Mouse (Mus musculus) urinary bladder, postnatal 36 days (tissue): Measurements from ENCODE around the gene Layn.

Experiments used
- DNase-seq, 2 experiments: peaks; one replicate each; pipeline ENCODE4 v3.0.0; 2022; ENCODE audit warnings: low spot score in 2 of 2, mixed read lengths in 1 of 2

The Layn gene

DNA sequence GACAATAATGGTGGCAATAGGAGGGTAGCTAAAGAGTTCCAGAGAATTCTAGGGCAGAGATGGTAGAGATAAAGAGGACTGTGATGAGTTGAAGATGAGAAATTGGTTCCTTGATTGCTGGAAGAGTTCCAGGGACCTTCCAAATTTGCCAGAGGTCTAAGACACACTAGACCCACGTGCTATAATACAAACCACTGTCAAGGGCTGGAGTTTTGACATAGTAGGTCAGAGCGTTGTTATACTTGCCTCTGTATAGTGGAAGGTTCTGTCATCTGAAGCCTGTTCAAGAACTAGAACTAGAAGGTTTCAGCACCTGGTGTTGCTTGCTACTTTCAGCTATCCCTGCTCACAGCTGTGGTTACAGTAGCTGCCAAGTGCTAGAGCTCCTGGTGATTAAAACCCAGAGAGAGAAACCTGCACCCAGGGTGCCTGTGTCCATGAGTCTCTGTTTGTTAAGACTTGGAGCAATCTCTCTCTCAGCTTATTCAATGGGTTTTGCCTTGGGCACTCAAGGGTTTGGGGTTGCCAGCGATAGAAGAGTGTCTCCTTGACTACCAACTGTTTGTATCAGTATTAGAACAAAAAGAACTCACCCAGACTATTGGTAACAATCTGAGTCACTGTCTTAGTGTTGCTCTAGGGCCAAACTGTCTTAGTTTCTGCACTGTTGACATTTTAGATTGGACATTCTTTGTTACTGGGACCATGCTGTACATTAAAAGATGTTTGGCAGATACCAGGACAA lies 43.9 kb downstream of the Layn start:
- DNase-seq = no peak

DNA sequence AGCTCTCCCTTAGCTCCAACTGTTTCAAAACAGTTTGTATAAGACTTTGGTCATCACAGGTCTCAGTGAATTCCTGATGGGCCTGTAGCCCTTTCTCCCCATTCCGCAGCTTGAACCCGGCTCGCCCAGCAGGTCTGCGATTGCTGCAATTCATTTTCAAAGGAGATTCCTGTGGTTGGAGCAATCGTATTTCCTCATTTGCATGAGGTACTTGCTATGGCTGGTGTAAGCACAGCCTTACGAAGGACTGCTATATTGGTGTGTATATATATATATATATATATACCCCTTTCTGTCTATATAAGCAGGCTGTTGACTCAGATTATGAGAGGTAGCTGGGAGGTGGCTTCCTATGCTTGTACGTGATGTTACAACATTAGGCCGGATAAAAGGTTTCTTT lies 44.6 kb downstream of the Layn start:
- DNase-seq = no peak

DNA sequence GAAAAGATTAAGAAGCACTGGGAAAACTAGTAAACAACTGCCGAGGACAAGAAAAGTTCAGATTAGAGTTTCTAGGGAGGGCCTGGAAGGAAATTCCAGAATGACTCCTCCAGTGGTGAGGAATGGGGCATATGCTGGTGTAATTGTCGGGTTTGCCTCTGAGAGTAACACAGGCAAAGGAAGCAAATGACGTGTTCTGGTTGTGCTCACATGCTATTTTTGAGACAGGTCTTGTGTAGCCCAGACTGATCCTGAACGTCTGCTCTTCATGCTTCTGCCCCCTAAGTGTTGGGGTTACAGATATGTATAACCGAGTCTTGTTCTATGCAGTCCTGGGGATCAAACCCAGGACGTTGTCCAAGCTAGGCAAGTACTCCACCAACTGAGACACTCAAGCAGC lies 45.3 kb downstream of the Layn start:
- no peak for DNase-seq

DNA sequence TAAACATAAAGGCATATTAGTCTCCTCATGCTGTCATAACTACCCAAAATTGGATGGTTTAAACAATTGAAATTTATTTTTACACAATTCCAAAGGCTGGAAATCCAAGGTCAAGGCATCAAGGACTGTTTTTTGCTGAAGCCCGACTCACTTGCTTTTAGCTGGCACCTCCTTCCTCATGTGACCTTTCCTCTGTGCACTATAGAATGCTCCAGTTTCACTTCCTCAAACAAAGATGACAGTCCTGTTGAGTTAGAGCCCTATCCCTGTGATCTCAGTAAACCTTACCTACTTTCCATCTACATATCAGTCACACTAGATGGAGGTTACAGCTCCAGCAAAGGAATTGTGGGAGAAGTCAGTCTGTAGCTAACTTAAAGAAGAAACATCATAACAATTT lies 46.7 kb downstream of the Layn start:
- no peak for DNase-seq

DNA sequence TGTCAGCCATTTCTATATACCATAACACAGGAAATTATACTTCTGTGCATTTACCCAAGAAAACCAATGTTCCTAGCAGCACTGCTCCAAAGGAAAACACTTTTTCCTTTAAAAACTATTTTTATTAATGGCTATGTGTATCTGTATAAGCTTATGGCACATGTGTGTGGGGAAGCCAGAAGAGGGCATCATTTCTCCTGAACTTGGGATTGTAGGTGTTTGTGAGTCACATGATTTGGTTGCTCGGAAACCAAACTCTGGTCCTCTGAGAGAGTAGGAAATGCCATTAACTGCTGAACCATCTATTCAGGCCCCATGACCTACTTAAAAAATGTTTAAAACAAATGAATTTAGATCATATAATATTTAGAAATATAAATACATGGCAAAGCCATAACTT lies 49.9 kb downstream of the Layn start:
- no peak for DNase-seq

DNA sequence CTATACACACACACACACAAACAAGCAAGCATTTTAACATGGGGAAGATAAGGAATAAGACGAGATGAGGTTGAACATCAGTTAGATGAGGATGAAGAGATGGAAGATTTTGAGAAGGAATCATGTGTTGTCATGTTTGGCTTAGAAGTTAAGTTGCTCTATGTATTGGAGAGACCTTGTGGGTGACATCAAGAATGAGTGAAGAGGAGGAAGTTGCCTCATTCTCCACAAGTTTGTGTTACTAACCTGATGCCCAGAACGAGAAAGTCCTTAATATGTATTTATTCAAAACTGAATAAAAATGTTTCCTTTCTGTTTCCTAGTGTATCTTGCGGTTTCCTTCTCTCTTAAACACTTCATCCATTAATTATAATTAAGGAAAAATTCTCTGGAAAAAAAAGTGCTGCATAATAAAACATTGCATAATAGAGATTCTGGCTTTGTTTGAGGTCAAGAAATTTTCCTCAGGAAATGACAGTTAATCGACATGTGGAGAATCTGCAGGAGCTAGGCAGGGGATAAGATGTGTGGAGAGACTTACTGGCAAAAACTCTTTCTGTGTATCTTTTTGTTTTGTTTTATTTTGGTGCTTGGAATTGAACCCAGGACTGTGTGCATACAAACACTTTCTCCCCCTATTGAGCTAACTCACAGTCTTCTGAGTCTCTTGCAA lies 55.6 kb downstream of the Layn start:
- no peak for DNase-seq

DNA sequence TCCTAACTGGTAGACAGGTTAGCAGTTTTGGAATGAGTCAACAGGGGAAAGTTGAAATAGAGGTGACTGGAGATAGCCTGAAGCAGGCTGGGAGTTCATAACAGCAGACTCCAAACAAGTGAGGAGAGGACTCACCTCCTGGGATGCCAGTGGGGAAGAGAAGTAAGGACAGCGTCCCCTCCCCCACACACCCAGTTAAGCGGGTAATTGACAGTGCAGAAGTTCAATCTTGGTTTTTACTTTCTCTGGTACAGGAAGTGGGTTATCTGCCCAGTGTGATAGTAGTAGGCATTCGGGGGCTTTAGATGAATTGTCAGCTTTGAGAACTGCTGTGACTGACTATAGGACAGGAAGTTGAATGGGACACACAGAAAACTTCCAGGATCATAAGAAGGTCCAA lies 56.5 kb downstream of the Layn start:
- no peak for DNase-seq

DNA sequence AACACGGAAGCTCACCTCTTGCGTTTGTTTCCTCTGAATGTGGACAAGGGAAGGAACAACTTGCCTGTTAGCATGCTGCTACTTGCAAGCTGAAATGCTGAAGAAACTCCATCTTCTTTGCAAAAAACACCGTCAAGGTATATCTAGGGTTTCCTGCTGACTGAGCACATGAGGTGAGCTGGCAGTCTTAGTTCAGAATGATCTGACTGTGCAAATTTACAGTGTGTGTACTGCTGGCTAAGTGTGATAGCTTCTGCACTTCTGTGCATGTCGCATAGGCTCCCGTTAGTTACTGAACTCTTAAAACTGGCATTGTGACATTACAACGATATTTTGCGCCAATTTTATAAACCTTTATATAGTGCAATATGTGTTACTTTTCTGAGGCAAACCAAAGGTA lies 57.2 kb downstream of the Layn start:
- DNase-seq = no peak

DNA sequence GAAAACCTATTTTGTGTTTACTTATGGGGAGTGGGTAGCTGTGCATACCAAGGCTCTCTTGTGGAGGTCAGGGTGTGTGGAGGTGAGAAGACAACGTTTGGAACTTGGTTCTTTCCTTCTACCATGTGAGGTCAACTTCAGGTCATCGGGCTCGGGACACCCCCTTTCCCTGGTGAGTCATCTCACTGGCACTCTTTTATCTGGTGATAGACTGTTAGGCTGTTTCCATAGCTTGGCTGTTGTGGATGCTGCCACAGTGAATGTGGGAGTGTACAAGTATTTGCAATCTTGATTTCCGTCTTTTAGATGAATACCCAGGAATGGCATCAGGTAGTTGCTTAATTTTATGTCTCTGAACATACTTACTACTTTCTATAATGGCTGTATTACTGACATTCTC lies 61.2 kb downstream of the Layn start:
- DNase-seq = peak in 1 of 2 experiments; percentile 34

DNA sequence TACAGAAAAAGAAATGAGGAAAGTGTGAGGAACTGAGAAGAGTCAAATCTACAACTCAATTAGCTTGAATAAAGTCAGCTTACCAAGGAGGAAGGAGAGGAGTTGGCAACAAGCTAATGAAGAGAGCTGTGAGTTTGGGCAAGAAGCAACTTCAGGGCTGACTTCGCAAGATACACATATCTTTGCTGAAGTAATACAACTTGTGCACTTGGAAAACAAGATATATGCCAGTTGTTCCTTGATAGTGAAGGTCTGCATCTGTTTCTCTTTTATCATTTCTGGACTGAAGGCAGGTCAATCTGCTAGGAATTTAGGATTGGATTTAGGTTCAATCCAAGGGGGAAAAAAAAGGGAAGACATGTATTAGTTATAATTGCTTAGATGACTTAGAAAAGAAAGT lies 63.2 kb downstream of the Layn start:
- DNase-seq = no peak

DNA sequence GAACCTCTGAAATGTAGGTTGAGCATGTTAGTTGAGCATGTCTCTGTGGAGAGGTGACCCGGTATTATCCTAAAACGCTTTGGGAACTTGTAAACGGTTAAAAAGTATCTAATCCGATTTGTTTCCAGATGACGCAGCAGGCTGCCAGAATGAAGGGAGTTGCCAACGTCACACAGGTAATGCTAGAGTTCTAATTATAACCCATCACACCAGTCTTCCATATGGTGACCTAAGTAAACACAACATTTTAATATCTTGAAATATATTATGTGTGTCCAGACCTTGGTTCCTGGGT lies 67.3 kb downstream of the Layn start:
- DNase-seq = no peak

DNA sequence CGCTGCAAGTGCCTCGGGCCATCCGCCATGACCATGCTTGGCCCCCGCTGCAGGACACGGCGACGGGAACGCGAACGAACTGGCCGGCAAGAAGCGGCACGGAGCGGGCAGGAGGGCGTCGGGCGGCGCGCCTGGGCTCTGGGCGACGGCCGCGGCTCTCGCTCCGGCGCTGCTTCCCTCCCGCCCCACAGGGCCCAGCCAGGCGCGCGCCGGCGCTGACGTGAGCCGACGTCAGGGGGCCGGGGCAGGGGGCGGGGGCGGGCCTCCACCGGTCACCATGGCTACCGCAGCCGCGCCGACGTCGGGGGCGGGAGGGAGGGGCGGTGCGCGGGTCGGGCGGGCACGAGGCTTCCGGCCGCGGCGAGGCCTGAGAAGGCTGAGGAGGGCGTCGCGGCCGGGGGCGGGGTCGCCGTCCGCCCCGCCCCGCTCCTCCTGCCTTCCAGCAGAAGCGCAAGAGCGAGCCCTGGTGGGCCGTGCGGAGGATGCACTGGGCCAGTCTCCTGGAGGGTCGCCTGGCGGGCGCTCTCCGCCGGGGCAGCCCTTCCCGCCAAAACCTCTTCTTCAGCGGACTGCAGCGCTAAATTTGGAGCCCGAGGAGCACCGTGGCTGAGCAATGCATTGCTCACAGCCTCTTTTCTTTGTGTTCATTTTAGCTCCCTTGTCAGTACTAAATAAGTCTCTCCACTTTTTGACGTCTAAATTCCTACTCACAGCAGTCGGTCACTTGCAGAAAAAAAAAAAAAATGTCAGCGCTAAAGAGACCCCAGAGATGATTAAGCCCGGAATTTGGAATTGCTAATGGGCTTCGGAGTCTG lies 67.8 kb downstream of the Layn start, which contains the start of gene Sik2:
TSS of gene Sik2 (minus strand) at position 233 of the 815 bp plus-strand sequence.
- peak; percentile 80 to 89 for DNase-seq

DNA sequence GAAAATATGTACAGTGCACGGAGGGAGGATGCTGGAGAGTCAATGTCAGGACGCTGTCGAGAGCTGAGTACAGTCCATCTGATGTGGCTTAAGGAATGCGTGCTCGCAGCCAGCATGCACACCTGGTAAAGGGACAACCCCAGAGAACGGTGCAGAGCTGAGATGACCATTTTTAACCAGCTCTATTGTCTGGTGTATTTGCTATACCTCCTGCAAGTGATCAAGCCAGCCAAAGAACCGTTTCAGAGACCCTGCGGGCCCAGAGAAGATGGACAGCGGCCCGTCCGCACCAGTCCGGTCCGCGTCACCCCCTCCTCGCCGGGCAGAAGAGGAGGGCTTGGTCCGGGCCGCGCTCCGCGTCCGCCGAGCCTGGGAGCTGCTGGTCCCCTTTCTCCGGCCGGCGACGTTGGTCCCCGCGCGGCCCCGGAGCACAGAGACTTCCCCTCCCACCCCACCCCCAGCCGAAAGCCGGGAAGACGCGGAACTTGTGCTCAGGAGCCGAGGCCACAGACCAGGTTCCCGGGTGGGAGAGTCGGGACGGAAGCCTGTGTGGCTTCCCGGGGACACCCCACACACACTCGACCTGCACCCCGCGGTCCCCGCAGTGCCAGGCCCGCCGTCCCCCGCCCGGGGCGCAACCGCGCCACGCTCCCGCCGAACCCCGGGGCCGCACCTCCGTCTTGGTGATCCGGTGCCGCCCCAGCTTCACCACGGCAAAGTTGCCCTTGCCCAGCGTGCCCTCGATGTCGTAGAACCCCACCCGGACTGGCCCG lies 68.6 kb downstream of the Layn start:
- peak in 1 of 2 experiments; percentile 18 for DNase-seq

DNA sequence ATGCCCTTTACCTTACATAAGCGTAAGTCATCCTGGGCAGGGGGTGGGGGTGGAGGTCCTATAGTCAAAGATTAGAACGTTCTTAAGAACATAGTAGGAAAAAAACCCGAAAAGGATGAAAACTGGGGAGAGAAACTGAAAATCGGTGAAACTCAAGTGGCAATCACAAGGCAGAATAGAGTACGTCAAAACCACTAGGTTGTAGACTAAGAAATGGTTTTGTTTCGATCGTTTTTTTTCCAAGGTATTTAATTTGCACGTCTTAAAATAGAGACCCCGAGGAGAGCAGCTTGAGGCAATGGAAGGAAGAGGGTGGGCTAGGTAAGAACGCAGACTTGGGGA lies 69.2 kb downstream of the Layn start:
- no peak for DNase-seq

DNA sequence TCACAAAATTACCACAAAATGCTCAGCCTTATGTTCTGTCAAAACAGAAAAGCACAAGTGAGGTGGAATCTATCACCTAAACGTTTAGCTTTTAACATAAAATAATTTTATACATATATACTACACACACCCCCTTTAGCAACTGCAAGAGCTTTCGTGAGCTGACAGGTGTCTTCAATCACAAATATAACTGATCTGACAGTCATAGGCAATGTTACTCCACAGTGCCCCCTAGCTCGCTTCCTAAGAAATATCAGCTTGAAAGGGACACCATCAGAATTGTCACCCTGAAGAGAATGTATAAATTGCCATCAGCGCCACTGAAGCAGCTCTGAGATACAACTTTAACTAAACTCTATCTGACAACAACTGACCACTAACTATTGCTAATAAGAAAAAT lies 70.0 kb downstream of the Layn start:
- peak; percentile 45 to 51 for DNase-seq
